Mouse (Mus musculus) liver, adult 2 months (tissue): ENCODE measurements around the gene Tigit. TPM values are rescaled to one million over a fixed set of nuclear protein-coding genes. Genes with fewer than 3 reads are reported as not detected.

Experiments
- DNase-seq: peaks from one replicate; pipeline ENCODE4 v3.0.0-alpha.2; 2011; ENCODE audit warnings: low read depth, low spot score; ENCODE audit errors: extremely low read depth
- H3K27ac ChIP-seq: fragments of 200-500 bp; replicated peaks from 2 replicates; pipeline ENCODE4 v1.5.1; 2012; ENCODE audit warnings: low read depth, mild to moderate bottlenecking, control low read depth, inconsistent platforms, low read length; ENCODE audit not compliant: insufficient read depth
- H3K27me3 ChIP-seq: fragments of 200-500 bp; 2 replicates; pipeline ENCODE4 v1.6.1; 2012; ENCODE audit warnings: mild to moderate bottlenecking, moderate library complexity, low read length, inconsistent platforms; ENCODE audit not compliant: control insufficient read depth, insufficient read depth
- H3K36me3 ChIP-seq: fragments of 200-500 bp; 2 replicates; pipeline ENCODE4 v1.6.1; 2012; ENCODE audit warnings: low read length, inconsistent platforms; ENCODE audit not compliant: control insufficient read depth, insufficient read depth
- H3K4me1 ChIP-seq: fragments of 200-500 bp; 2 replicates; pipeline ENCODE4 v1.6.1; 2011; ENCODE audit warnings: low read length; ENCODE audit not compliant: control insufficient read depth, insufficient read depth
- H3K4me3 ChIP-seq: fragments of 200-500 bp; 2 replicates; pipeline ENCODE4 v1.5.1; 2011; ENCODE audit warnings: low read depth, mild to moderate bottlenecking, control low read depth, low read length, moderate library complexity; ENCODE audit not compliant: insufficient read depth
- H3K79me2 ChIP-seq: fragments of 200-500 bp; 2 replicates; pipeline ENCODE4 v1.6.1; 2012; ENCODE audit warnings: inconsistent platforms, mild to moderate bottlenecking, low read length, moderate library complexity; ENCODE audit not compliant: control insufficient read depth, insufficient read depth
- H3K9ac ChIP-seq: fragments of 200-500 bp; 2 replicates; pipeline ENCODE4 v1.6.1; 2012; ENCODE audit warnings: low read depth, mild to moderate bottlenecking, control low read depth, inconsistent platforms, low read length
- CTCF ChIP-seq: fragments of 200-500 bp; IDR thresholded peaks from 2 replicates; pipeline ENCODE4 v1.5.1; 2011; ENCODE audit warnings: low read depth, low read length, control low read depth
- POLR2A ChIP-seq: fragments of 200-500 bp; IDR thresholded peaks from 2 replicates; pipeline ENCODE4 v1.6.1; 2011; ENCODE audit warnings: low read length, control low read depth; ENCODE audit not compliant: insufficient read depth; ENCODE audit errors: extremely low read depth
- WGBS: fragments of 180-500 bp; shearing (Covaris S2); methylation state at CpG from one replicate; pipeline ENCODE4 v1.1.7; 2018; 5-methylcytosine and 5-hydroxymethylcytosine counted together
- polyA plus RNA-seq: library from polyadenylated mRNA; depleted of rRNA; stranded (reverse); fragments of >200 nt; gene quantifications from 2 replicates; pipeline ENCODE4 v1.2.3, GENCODE M21; 2012
- total RNA-seq: library from RNA; depleted of rRNA; stranded (reverse); fragments of >200 nt; gene quantifications from 2 replicates; pipeline ENCODE4 v1.2.3, GENCODE M21; 2014

Tigit gene
- total and polyA plus RNA-seq, 2 experiments, result 0.22 TPM; not detected in 1

- WGBS, result 88% methylated on average over 11 of the region's 11 CpGs
- H3K4me3 ChIP-seq, result no peak overlapping the region
- no peak overlapping the region for H3K9ac ChIP-seq
- no peaks in the 10 kb centered on the region for H3K4me1 ChIP-seq
- H3K79me2 ChIP-seq, result no peaks in the 10 kb centered on the region
- no peak for TF ChIP-seq POLR2A
- TF ChIP-seq CTCF, result no peak
- no peak for DNase-seq
- H3K27me3 ChIP-seq, result no peaks in the 10 kb centered on the region
- H3K27ac ChIP-seq, result no peak overlapping the region
- no peaks in the 10 kb centered on the region for H3K36me3 ChIP-seq
Measured at GRCm38 (mm10) chr16:43694104-43694503, 30.2 kb upstream of the Tigit start.

DNA sequence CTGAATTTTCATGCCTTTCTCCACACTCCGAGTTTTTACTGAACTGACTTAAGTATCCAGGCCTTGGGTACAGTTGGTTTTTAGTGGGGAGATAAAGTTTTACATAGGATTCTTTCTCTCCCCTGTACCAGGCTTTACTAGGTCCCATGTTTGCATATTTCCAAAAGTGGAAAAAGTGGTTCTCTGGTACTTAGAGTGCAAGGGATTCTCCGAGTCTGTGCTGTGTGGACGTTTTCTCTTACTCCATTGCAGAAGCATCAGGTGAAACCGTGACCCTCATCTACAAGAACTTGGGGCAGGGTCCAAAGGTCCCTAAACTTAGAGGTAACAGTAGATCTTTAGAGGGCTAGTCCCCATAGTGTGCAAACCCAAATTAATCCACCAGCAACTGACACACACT, 28.7 kb upstream of the Tigit start:
- Histone ChIP-seq H3K27ac (no peak overlapping the region), H3K9ac (no peak overlapping the region), H3K79me2 (no peaks in the 10 kb centered on the region), H3K4me3 (no peak overlapping the region), H3K36me3 (no peaks in the 10 kb centered on the region), H3K4me1 (no peaks in the 10 kb centered on the region), H3K27me3 (no peaks in the 10 kb centered on the region)
- no peak for DNase-seq
- no peak for TF ChIP-seq CTCF
- no peak for TF ChIP-seq POLR2A
- 87% methylated on average over 4 of the region's 4 CpGs for WGBS

- Histone ChIP-seq H3K27ac (no peak overlapping the region), H3K4me3 (no peak overlapping the region), H3K36me3 (no peaks in the 10 kb centered on the region), H3K79me2 (no peaks in the 10 kb centered on the region), H3K27me3 (no peaks in the 10 kb centered on the region), H3K4me1 (no peaks in the 10 kb centered on the region), H3K9ac (no peak overlapping the region)
- WGBS, result 92% methylated on average over 5 of the region's 5 CpGs
- TF ChIP-seq POLR2A, result no peak
- no peak for TF ChIP-seq CTCF
- no peak for DNase-seq
Measured at GRCm38 (mm10) chr16:43691741-43692140, 27.8 kb upstream of the Tigit start.

- TF ChIP-seq POLR2A (no peak), CTCF (no peak)
- H3K9ac ChIP-seq, result no peak overlapping the region
- no peak for DNase-seq
- H3K4me1 ChIP-seq, result no peaks in the 10 kb centered on the region
- no peaks in the 10 kb centered on the region for H3K36me3 ChIP-seq
- no peak overlapping the region for H3K4me3 ChIP-seq
- H3K79me2 ChIP-seq, result no peaks in the 10 kb centered on the region
- 73% methylated on average over 2 of the region's 2 CpGs for WGBS
- no peak overlapping the region for H3K27ac ChIP-seq
- H3K27me3 ChIP-seq, result no peaks in the 10 kb centered on the region
Measured at GRCm38 (mm10) chr16:43690912-43691311, 27.0 kb upstream of the Tigit start.

DNA sequence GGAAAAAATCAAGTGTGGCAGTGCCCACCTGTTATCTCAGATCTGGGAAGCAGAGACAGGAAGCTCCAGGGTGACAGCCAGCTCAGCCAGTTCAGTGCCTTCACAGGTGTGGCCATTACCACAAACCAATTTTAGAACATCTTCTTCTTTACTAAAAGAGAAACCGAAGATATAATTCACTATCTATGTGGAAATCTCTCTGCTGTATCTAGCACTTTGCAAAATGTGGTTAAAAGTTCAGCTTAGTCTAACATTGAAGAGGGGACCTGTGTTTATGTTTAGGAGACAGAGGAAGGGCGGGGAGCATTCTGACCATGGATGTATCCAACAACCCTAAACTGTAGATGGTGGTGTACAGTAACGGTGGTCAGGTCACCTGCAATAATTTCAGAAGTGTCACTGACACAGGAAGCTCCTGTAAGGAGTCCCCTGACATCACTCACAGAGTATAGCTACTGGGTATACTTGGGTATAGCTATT, 26.3 kb upstream of the Tigit start:
- Histone ChIP-seq H3K79me2 (no peaks in the 10 kb centered on the region), H3K4me3 (no peak overlapping the region), H3K36me3 (no peaks in the 10 kb centered on the region), H3K27ac (no peak overlapping the region), H3K9ac (no peak overlapping the region), H3K4me1 (no peaks in the 10 kb centered on the region), H3K27me3 (no peaks in the 10 kb centered on the region)
- no peak for TF ChIP-seq POLR2A
- no peak for TF ChIP-seq CTCF
- 84% methylated on average over 3 of the region's 3 CpGs for WGBS
- no peak for DNase-seq

GRCm38 (mm10) chr16:43687968-43688367, 24.0 kb upstream of the Tigit start:
- no peak overlapping the region for H3K4me3 ChIP-seq
- H3K4me1 ChIP-seq, result no peaks in the 10 kb centered on the region
- no peaks in the 10 kb centered on the region for H3K27me3 ChIP-seq
- H3K9ac ChIP-seq, result no peak overlapping the region
- WGBS, result 72% methylated on average over 2 of the region's 2 CpGs
- TF ChIP-seq CTCF (no peak), POLR2A (no peak)
- H3K36me3 ChIP-seq, result no peaks in the 10 kb centered on the region
- H3K27ac ChIP-seq, result no peak overlapping the region
- DNase-seq, result no peak
- no peaks in the 10 kb centered on the region for H3K79me2 ChIP-seq
